Mouse (Mus musculus): ENCODE measurements around the gene Chchd3.

GRCm38 (mm10) chr6:33059276-33059675 lies 784 bp downstream of the Chchd3 start:
- TF ChIP-seq CTCF (conservative IDR thresholded peaks at IDR 0.05; ENCODE audit: low read length) (no peak), POU5F1 (IDR thresholded peaks at IDR 0.05; ENCODE audit: borderline replicate concordance, low read length) (no peak), NANOG (IDR thresholded peaks at IDR 0.05; ENCODE audit: borderline replicate concordance, low read length) (no peak)
